Mouse (Mus musculus): ENCODE measurements around the gene Pygb. TPM values are rescaled to one million over a fixed set of nuclear protein-coding genes. Genes with fewer than 3 reads are reported as not detected.

Gene Pygb
- polyA plus RNA-seq, 1 experiment: 45.4 TPM

DNA sequence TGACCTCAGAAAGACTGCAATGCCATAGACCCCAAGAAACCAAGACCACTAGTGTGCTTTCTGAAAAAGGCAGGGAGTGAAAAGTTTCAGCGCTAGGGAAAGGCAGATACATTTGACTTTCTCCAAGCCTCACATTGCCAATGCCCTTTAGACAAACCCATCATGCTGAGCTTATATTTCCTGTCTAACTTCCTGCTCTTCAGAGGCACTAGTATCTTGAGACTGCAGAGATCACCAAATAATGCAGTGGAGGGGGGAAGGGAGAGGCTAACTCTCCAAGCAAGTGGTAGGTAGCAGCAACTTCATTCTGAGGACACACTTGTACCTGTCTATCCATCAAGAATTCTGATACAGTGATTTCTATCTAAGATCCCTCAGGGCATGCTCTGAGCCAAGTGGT lies 82.9 kb downstream of the Pygb start:
- no peaks in the 10 kb centered on the region for H3K4me1 ChIP-seq (ENCODE audit: control insufficient read depth, insufficient read depth, low read length)
- H3K27ac ChIP-seq (ENCODE audit: insufficient read depth, low read length): no peak overlapping the region
- H3K27me3 ChIP-seq (ENCODE audit: control insufficient read depth, insufficient read depth, low read length, poor library complexity, severe bottlenecking): no peaks in the 10 kb centered on the region
- H3K36me3 ChIP-seq (ENCODE audit: control insufficient read depth, insufficient read depth, low read length, poor library complexity, severe bottlenecking): no peaks in the 10 kb centered on the region
- no peak overlapping the region for H3K9ac ChIP-seq (ENCODE audit: low read depth, poor library complexity, severe bottlenecking)
- H3K9me3 ChIP-seq (replicated peaks; ENCODE audit: control insufficient read depth, insufficient read depth, low read length, poor library complexity, severe bottlenecking): no peaks in the 10 kb centered on the region
- no peak overlapping the region for H3K4me3 ChIP-seq (ENCODE audit: low read depth, low read length)
- TF ChIP-seq CTCF (IDR thresholded peaks at IDR 0.05; ENCODE audit: low read depth, low read length) (no peak), POLR2A (IDR thresholded peaks at IDR 0.05; ENCODE audit: insufficient read depth, low read length) (no peak), EP300 (IDR thresholded peaks at IDR 0.05; ENCODE audit: insufficient read depth, low read depth, low read length) (no peak)

GRCm38 (mm10) chr2:150874508-150874907 lies 88.0 kb downstream of the Pygb start:
- no peaks in the 10 kb centered on the region for H3K27me3 ChIP-seq (ENCODE audit: control insufficient read depth, insufficient read depth, low read length, poor library complexity, severe bottlenecking)
- H3K27ac ChIP-seq (ENCODE audit: insufficient read depth, low read length): no peak overlapping the region
- TF ChIP-seq CTCF (IDR thresholded peaks at IDR 0.05; ENCODE audit: low read depth, low read length): no peak
- no peak for TF ChIP-seq EP300 (IDR thresholded peaks at IDR 0.05; ENCODE audit: insufficient read depth, low read depth, low read length)
- TF ChIP-seq POLR2A (IDR thresholded peaks at IDR 0.05; ENCODE audit: insufficient read depth, low read length): no peak
- no peaks in the 10 kb centered on the region for H3K9me3 ChIP-seq (replicated peaks; ENCODE audit: control insufficient read depth, insufficient read depth, low read length, poor library complexity, severe bottlenecking)
- H3K4me1 ChIP-seq (ENCODE audit: control insufficient read depth, insufficient read depth, low read length): no peaks in the 10 kb centered on the region
- no peaks in the 10 kb centered on the region for H3K36me3 ChIP-seq (ENCODE audit: control insufficient read depth, insufficient read depth, low read length, poor library complexity, severe bottlenecking)
- no peak overlapping the region for H3K4me3 ChIP-seq (ENCODE audit: low read depth, low read length)
- no peak overlapping the region for H3K9ac ChIP-seq (ENCODE audit: low read depth, poor library complexity, severe bottlenecking)

- no peak for TF ChIP-seq EP300 (IDR thresholded peaks at IDR 0.05; ENCODE audit: insufficient read depth, low read depth, low read length)
- TF ChIP-seq CTCF (IDR thresholded peaks at IDR 0.05; ENCODE audit: low read depth, low read length): no peak
- no peak for TF ChIP-seq POLR2A (IDR thresholded peaks at IDR 0.05; ENCODE audit: insufficient read depth, low read length)
- no peaks in the 10 kb centered on the region for H3K36me3 ChIP-seq (ENCODE audit: control insufficient read depth, insufficient read depth, low read length, poor library complexity, severe bottlenecking)
- H3K4me1 ChIP-seq (ENCODE audit: control insufficient read depth, insufficient read depth, low read length): no peaks in the 10 kb centered on the region
- H3K4me3 ChIP-seq (ENCODE audit: low read depth, low read length): no peak overlapping the region
- H3K9ac ChIP-seq (ENCODE audit: low read depth, poor library complexity, severe bottlenecking): no peak overlapping the region
- no peak overlapping the region for H3K27ac ChIP-seq (ENCODE audit: insufficient read depth, low read length)
- no peaks in the 10 kb centered on the region for H3K9me3 ChIP-seq (replicated peaks; ENCODE audit: control insufficient read depth, insufficient read depth, low read length, poor library complexity, severe bottlenecking)
- H3K27me3 ChIP-seq (ENCODE audit: control insufficient read depth, insufficient read depth, low read length, poor library complexity, severe bottlenecking): no peaks in the 10 kb centered on the region
Observed at GRCm38 (mm10) chr2:150875226-150875625, 88.7 kb downstream of the Pygb start.

GRCm38 (mm10) chr2:150877561-150877960 lies 91.0 kb downstream of the Pygb start:
- no peaks in the 10 kb centered on the region for H3K36me3 ChIP-seq (ENCODE audit: control insufficient read depth, insufficient read depth, low read length, poor library complexity, severe bottlenecking)
- TF ChIP-seq EP300 (IDR thresholded peaks at IDR 0.05; ENCODE audit: insufficient read depth, low read depth, low read length): no peak
- no peak for TF ChIP-seq CTCF (IDR thresholded peaks at IDR 0.05; ENCODE audit: low read depth, low read length)
- TF ChIP-seq POLR2A (IDR thresholded peaks at IDR 0.05; ENCODE audit: insufficient read depth, low read length): no peak
- H3K9ac ChIP-seq (ENCODE audit: low read depth, poor library complexity, severe bottlenecking): no peak overlapping the region
- no peaks in the 10 kb centered on the region for H3K4me1 ChIP-seq (ENCODE audit: control insufficient read depth, insufficient read depth, low read length)
- H3K27ac ChIP-seq (ENCODE audit: insufficient read depth, low read length): no peak overlapping the region
- no peak overlapping the region for H3K4me3 ChIP-seq (ENCODE audit: low read depth, low read length)
- no peaks in the 10 kb centered on the region for H3K27me3 ChIP-seq (ENCODE audit: control insufficient read depth, insufficient read depth, low read length, poor library complexity, severe bottlenecking)
- H3K9me3 ChIP-seq (replicated peaks; ENCODE audit: control insufficient read depth, insufficient read depth, low read length, poor library complexity, severe bottlenecking): no peaks in the 10 kb centered on the region

Other genes starting within 250 kb of the Pygb start
- gene Cst7, start 216.3 kb upstream of the Pygb start, polyA plus RNA-seq (2011; ENCODE audit: insufficient read depth, insufficient read length, low read depth, missing spikeins): not detected in 2 replicates
- 9.0 and 10.0 TPM in 2 replicates for gene Apmap, start 178.2 kb upstream of the Pygb start, polyA plus RNA-seq (2011; ENCODE audit: insufficient read depth, insufficient read length, low read depth, missing spikeins)
- gene Acss1, start 118.2 kb upstream of the Pygb start, polyA plus RNA-seq (2011; ENCODE audit: insufficient read depth, insufficient read length, low read depth, missing spikeins): 9.8 and 10.4 TPM in 2 replicates
- gene Vsx1, start 97.4 kb upstream of the Pygb start, polyA plus RNA-seq (2011; ENCODE audit: insufficient read depth, insufficient read length, low read depth, missing spikeins): 0.57 and 0.58 TPM in 2 replicates
- gene Entpd6, start 37.7 kb upstream of the Pygb start, polyA plus RNA-seq (2011; ENCODE audit: insufficient read depth, insufficient read length, low read depth, missing spikeins): 28.1 and 29.6 TPM in 2 replicates
- gene Abhd12, start 118.0 kb downstream of the Pygb start, polyA plus RNA-seq (2011; ENCODE audit: insufficient read depth, insufficient read length, low read depth, missing spikeins): 31.3 and 35.8 TPM in 2 replicates
- 47.0 and 53.0 TPM in 2 replicates for gene Gins1, start 118.7 kb downstream of the Pygb start, polyA plus RNA-seq (2011; ENCODE audit: insufficient read depth, insufficient read length, low read depth, missing spikeins)

Measured in ES-Bruce4 (cell line).